Mouse (Mus musculus) cerebellum, postnatal 14 days (tissue): ENCODE measurements at regions not wholly inside any gene's neighbourhood (a gene's known extent, or its start where the extent isn't known, plus 50 kb on each side); places are given as distances from the start of the nearest gene placed in this dataset.
A peak's percentile ranks its signal among the peaks of the same experiment; 100 is the strongest.

Source experiments
- DNase-seq, 2 experiments: peaks; one replicate each; pipeline ENCODE4 v3.0.0; 2021; ENCODE audit warnings: mixed read lengths in 2 of 2

DNA sequence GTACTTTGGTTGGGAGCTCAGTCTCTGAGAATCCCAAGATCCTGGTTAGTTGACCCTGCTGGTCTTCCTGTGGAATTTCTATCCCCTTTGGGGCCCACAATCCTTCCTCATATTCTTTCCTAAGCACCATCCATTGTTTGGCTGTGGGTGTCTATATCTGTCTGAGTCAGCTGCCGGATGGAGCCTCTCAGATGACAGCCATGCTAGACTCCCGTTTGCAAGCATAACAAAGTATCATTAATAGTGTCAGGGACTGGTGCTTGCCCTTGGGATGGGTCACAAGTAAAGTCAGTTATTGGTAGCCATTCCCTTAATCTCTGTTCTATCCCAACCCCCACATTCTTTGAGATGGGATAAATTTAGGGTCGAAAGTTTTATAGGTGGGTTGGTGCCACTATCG, 382.1 kb upstream of the Pou3f3 start:
- DNase-seq, result no peak

GRCm38 (mm10) chr1:42351884-42352283, 343.7 kb upstream of the Pou3f3 start:
- peak; percentile 3 to 8 for DNase-seq

- peak in 1 of 2 experiments; percentile 1 for DNase-seq
Observed at GRCm38 (mm10) chr1:42352389-42352788, 343.2 kb upstream of the Pou3f3 start.

- DNase-seq, result peak; percentile 37 to 39
Observed at GRCm38 (mm10) chr1:42353096-42353495, 342.5 kb upstream of the Pou3f3 start.

GRCm38 (mm10) chr1:42354020-42354419, 341.5 kb upstream of the Pou3f3 start:
- DNase-seq, result no peak

DNA sequence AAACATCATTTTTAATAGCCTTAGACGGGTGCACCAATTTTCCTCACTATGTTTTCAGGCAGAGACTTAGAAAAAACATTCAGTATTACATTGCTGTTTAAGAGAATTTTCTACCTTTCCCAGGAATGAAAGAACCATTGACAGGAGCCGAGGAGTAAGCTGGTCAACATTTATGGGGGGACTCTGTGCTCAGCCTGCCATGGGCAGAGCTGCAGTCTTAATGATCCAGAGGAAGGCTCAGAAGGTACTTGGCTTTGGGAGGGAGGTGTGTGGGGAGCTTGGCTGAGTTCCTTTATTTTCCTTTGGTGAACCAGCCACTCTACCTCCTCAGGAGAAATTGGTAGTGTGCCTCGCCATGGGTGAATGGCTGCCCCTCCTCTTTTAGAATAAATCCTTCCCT, 333.1 kb upstream of the Pou3f3 start:
- DNase-seq, result no peak

DNA sequence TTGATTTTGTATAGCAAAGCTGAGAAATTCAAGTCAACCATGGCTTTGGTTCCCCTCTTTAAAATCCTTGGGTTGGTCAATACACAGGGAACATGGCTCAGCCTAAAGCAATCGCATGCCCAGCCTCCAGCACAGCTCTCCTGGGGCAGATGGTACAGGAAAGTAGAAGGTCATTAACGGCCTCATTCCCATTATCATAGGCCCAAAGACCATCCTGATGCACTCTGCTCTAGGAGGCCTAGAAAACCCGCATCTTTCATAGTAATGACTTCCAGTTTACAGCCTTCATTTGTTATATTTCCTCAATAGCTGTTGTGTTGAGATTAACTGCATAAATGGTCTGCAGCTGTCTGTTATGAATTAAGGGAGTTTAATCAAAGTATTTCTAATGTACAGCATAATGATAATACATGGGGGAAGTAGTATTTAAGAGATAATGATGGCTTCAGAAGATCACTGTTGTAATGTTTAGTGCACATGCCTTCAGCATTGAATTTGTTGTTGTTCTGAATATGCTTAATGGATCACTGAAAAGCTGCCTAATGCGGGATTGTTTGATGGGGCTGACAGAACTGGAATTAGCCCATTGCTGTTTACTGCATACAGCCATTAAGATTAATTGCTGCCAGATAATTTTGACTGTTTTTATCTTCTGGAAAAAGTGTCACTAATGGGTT, 329.8 kb upstream of the Pou3f3 start:
- DNase-seq, result no peak

- no peak for DNase-seq
Observed at GRCm38 (mm10) chr1:42387919-42388684, 307.5 kb upstream of the Pou3f3 start.

DNA sequence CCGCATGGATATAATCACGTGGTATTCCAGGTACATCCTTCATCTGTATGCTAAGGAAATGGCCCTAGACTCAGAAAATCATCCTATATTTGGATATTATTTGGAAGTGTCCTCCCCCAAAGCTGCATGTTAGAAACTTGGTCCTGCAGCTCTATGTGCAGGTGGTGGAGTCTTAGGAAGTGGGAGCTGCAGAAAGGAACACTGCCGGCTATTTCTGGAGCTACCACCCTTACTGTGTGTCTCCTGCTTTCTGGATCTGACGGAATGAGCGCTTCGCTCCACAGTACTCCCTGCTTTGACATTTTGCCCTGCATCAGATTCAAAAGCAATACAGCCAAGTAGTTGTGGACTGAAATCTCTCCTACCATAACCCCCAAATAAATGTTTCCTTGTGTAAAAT, 306.8 kb upstream of the Pou3f3 start:
- no peak for DNase-seq

DNA sequence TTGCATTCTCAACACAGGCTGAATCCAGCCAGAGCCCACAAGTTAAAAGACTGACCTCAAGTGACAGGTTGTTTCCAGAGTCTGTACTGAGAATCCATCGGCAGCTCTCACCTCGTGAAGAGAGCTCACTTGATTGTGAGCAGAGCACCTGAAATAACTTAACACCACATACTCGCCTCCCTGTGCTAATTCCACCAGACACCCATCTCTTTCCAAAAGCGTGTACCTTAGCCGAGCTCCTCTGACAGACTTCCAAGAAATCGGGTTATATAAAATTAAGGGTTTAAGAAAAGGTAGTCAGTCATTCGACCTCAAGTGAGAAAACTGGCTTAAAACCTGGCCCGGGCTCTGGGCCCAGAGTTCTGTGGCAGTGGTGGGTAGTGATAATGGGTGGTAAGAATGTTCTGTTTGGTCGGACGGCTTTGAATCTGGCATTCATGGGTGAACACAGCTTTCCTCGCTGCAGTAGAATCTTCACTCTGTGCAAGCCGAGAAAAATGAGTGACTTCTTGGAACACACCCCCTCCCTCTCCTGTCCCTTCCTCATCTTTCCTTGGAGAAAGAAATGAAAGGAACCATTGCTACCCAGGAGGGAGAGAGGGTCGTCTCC, 299.8 kb upstream of the Pou3f3 start:
- DNase-seq, result no peak

- no peak for DNase-seq
Observed at GRCm38 (mm10) chr1:42398461-42399154, 297.0 kb upstream of the Pou3f3 start.

DNA sequence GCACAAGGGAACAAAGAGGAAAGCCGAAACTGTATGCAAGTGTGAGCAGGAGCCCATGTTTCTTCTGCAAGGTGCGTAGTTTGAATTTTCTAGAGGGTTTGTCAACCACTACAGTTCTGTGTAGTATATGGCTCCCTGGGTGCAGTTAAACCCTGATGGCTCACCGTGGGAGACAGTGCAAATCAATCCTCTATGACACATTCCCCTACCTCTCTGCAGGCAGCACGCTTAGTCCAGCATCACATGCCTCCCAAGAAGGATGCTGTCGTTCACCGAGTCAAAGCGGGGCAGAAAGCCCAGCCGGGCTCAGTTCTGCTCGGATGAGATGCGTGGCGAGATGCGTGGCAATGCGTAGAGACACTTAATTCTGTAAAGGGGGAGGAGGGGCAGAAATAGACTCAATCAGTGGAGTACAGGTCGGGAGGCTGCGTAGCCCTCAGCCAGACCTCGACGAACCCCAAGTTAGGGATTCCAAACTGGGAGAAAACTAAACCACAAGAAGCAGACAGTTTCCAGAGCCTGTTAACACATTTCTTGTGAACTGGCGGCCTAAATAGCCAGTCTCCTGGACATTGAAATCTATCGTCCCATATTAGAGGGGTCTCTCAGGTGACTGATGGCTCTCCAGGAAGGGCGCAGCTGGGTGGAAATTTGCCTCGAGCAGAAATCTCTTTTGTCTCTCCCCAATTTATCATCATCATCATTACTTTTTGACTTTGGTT, 279.6 kb upstream of the Pou3f3 start:
- DNase-seq, result peak in 1 of 2 experiments; percentile 3

GRCm38 (mm10) chr1:42416539-42417218, 278.9 kb upstream of the Pou3f3 start:
- DNase-seq, result no peak

GRCm38 (mm10) chr1:42417815-42418214, 277.8 kb upstream of the Pou3f3 start:
- DNase-seq, result no peak

DNA sequence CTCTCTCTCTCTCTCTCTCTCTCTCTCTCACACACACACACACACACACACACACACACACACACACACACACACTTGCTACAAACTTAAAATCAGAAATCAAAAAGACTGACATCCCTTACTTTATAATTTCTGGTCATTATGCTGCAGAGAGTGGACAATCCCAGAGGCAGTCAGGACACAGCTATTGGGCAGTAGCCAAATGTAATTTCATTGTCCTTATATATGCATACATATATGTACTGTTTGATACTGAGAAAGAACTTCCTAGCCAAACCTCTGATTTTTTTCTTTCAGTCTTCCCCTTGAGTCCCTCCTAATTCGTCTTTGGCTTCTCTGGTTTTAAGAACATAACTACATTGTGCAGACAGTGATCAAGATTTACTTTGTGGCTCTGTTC, 277.3 kb upstream of the Pou3f3 start:
- no peak for DNase-seq

GRCm38 (mm10) chr1:42436366-42436998, 259.1 kb upstream of the Pou3f3 start:
- no peak for DNase-seq

GRCm38 (mm10) chr1:42468365-42468764, 227.2 kb upstream of the Pou3f3 start:
- no peak for DNase-seq

GRCm38 (mm10) chr1:42471846-42472494, 223.6 kb upstream of the Pou3f3 start:
- DNase-seq, result no peak

GRCm38 (mm10) chr1:42472495-42473230, 222.9 kb upstream of the Pou3f3 start:
- DNase-seq, result no peak

- no peak for DNase-seq
Observed at GRCm38 (mm10) chr1:42474197-42474596, 221.4 kb upstream of the Pou3f3 start.
